Mouse (Mus musculus) T-helper 2 cell (primary cell): Measurements from ENCODE around the gene Upp1.
"Not testable (repeated sequence)": the region's sequence is repeated elsewhere in the genome, so short reads cannot be mapped to it uniquely, and the experiment has no call there.

Experiments
- in situ Hi-C: fragments of 300-600 bp; cut with MboI, MseI; formaldehyde crosslinking; loops from one replicate; pipeline ENCODE4 v1.15.1; 2025; ENCODE audit warnings: high pct_unique_total_duplicates

The Upp1 gene

DNA sequence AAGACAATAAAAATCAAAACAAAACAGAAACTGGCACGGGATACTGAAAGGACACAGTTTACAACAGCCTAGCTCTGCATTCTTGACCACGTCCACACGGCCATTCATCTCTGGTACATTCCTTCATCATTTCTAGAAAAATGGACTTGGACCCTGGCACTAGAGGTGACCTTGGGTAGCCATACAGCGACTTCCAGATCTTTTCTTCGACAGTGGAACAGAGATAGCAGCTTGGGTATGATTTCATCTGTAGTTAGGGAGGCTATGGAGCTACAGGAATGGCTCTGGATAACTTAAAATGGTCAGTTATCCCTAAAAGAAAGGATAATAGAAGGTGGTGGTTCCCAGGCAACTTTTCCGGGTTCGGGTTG is at the start of gene Upp1:
TSS of gene Upp1 (plus strand) at position 54 of the 371 bp plus-strand sequence.
- in situ Hi-C loops = no loop called here

DNA sequence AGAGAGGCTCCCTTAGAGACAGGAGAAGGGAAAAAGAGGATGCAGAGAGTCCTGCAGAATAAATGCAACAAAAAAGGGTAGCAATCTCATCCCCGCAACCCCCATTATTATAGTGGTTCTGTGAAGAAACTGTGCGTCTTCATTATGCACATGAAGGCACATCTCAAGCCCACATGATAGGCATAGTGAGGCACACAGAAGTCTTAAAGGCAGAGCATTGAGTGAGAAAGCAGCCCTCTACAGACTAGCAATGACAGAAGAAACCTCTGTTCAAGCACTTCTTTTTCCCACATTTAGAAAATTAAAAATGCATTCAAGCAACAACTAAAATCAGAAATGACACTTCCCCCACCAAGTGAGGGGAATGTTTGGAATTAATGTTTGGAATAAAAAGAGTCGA is 41.5 kb upstream of the Upp1 start:
- in situ Hi-C loops = no loop called here

- in situ Hi-C loops = no loop called here
Observed at GRCm38 (mm10) chr11:9113189-9113588, 4.7 kb upstream of the Upp1 start.

- in situ Hi-C loops = no loop called here
Observed at GRCm38 (mm10) chr11:9115367-9116120, 2.4 kb upstream of the Upp1 start.

GRCm38 (mm10) chr11:9116121-9116520 is 1.8 kb upstream of the Upp1 start:
- in situ Hi-C loops = no loop called here

DNA sequence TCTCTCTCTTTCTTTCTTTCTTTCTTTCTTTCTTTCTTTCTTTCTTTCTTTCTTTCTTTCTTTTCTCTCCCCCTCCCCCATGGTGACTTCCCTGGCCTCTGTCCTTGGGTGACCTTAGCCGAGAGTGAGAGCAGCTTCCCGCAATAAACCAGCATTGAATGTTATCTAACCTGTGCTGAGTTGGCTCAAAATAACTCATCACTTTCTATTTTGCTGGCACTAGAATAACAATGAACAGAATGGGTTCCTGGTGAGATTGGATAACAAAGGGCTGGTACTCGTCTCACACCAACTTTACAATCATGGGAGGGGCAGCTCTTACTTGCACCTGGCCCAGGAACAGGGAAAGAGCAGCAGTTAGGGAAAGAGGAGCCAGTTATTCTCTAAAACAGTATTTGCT is 987 bp upstream of the Upp1 start:
- in situ Hi-C loops = no loop called here

DNA sequence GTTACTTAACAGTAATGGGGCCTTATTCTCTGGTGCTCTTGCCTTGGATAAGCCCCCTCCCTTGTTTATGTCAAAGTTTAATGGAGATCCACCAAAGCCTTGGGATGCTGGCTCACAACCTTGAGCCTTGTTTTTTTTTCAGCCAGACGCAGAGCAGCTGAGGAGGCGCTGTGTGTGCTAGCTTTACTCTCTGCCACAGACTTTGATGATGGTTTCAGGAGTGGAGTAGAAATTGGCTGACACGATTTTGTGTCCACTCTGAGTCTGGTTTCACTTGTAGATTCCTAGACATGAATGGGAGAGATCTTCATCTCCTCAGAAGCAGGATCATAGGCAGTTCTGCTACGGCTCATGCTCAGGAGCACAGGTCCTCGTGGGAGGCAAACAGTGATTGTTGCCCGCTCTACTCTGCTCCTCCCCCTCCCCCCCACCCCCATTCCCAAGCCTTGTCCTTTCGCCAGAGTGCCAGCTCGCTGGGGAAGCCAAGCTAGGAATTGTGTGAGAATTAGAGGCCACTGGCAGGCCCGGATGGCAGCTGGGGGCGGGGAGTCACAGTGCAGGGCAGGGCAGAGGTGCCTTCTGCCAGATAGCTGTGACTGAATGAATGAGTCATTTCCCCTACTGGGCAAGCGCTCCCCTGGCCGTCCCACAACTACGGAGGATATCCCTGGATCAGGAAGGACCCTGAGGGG is 399 bp upstream of the Upp1 start:
- in situ Hi-C loops = no loop called here

- in situ Hi-C loops = no loop called here
Observed at GRCm38 (mm10) chr11:9118421-9119121, 668 bp downstream of the Upp1 start.

DNA sequence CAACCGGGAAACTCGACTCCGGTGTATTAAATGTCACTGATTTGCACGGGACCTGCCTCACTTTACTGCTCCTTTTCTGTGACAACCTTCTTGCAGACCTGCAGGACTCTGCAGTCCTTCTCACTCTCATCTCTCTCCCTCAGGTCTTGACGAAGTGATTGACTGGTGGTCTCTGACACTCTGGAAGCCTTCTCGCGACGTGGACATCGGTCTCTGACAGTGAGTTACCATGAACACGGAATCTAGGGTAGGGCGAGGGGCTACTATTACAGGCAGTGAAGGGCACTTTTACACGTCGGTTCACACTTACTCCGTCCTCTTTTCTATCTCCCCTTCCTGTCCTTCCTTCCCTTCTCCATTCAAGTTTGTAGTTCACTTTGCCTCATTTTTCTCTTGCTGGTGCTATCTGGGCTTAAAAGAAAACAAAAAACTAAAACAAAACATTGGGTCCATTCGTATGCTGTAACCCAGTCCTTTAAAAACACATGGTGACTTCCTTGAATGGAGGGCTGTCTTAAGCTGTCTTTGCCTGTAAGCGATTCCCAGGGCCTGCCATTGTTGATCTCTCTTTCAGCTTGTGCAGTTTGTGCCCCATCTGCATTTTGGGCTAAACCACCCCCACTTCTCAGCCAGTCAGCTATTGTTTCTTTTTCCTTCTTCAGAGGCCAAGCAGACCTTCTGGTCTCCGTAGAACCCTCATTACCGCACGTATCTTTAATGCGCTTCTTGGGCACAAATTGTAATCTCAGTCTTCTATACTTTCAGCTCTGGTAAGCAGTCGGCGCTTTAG is 1.5 kb downstream of the Upp1 start:
- in situ Hi-C loops = no loop called here

DNA sequence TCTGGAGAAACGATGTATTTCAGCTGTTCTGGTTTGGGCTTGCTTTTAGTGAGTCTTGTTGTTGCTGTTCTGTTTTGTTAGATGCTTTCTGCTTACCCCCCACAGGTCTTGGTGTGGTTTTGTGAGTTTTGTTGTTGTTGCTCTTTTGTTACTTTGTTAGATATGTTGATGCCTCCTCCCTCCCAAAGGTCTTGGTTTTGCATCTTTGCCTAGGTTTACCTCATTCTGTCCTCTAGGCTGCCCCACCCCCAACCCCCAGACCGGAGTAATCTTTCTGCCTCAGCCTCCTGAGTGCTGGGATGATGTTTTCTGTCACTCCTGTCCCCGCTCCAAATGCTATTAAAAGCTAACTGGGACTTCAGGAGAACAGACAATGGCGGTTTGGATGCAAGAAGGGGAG is 4.4 kb downstream of the Upp1 start:
- in situ Hi-C loops = no loop called here

GRCm38 (mm10) chr11:9126373-9127107 is 8.6 kb downstream of the Upp1 start:
- in situ Hi-C loops = no loop called here

- in situ Hi-C loops = no loop called here
Observed at GRCm38 (mm10) chr11:9128110-9128509, 10.2 kb downstream of the Upp1 start.

- in situ Hi-C loops = no loop called here
Observed at GRCm38 (mm10) chr11:9129528-9129927, 11.6 kb downstream of the Upp1 start.

DNA sequence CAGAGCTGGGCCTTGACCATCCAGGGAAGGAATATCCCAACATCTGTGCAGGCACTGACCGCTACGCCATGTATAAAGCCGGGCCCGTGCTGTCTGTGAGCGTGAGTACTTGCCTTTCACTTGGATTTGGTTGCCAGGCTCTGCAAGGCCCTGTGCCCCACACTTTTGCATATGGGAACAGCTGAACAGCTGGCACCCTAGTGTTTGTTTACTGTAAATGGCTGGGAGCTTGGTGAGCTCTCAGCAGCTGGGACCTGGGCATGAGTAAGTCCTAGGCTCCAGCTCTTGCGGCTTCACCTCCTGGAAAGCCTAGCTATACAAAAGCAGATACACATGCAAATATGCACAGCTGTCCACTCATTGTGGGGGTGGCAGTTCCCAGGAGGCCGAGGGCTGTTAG is 13.8 kb downstream of the Upp1 start:
- in situ Hi-C loops = no loop called here

GRCm38 (mm10) chr11:9135589-9136246 is 17.8 kb downstream of the Upp1 start:
- in situ Hi-C loops = loop anchor here (5.0 kb wide), 1 partner anchor 148 kb away; no protein-coding TSS in a partner anchor

DNA sequence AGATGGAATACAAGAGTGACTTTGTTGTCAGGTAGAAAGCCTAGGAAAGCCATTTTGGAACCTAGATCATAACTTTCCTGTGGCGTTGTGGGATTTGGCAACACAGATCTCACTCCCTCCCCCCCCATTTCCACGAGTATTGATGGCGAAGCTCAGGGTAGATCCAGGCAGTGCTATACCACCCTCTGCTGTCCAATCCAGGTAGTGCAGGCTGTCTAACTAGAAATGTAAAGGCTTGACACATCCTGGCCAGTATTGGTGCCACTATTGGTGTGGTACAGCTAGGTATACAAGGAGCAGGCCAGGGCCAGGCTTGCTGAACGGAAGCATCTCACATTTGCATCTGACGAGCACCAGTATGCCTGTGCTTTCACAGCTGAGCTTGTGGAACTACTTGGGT is 18.6 kb downstream of the Upp1 start:
- in situ Hi-C loops = loop anchor here (5.0 kb wide), 1 partner anchor 149 kb away; no protein-coding TSS in a partner anchor

GRCm38 (mm10) chr11:9145113-9145512 is 27.2 kb downstream of the Upp1 start:
- in situ Hi-C loops = no loop called here

DNA sequence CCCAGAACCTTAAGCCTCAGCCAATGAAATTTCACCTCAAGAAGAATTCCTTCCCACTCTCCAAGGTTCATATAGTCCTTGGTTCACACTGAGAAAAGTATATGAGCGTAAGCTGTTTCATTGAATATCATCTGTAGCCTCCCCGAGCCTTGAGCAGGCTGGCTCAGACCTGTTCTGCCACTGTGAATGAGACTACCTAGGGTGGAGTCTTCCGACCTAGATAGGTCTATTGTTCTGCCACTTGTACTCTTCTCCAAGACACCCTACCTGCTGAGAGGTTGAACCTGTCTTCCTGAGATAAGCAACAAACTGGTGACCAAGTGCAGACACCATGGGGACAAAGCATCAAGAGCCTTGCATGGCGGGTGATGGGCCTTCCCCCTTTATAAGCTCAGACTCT is 28.2 kb downstream of the Upp1 start:
- in situ Hi-C loops = no loop called here

GRCm38 (mm10) chr11:9146683-9147082 is 28.8 kb downstream of the Upp1 start:
- in situ Hi-C loops = no loop called here

DNA sequence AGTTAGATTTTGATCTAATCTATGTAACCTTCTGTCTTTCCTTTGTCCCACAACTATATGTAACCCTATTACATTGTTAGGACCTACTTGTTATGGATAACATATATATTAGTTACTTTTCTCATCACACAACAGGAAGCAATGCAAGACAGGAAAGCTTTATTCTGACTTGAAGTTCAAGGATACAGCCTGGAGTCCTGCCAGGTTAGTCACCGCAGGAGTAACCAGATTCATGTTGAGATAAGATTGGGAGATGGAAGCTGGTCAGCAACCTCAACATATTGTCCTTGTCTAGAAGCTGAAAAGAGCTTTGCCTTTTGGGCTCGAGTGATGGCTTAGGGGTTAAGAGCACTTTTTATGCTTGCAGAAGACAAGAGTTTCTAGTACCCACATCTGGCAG is 30.3 kb downstream of the Upp1 start:
- in situ Hi-C loops = no loop called here

- in situ Hi-C loops = not testable (repeated sequence)
Observed at GRCm38 (mm10) chr11:9150403-9150802, 32.5 kb downstream of the Upp1 start.
